Mouse (Mus musculus) myocyte (in vitro differentiated cells): ENCODE results near the gene Wdr64.

Source experiments
- CEBPB ChIP-seq: IDR thresholded peaks from 2 replicates; pipeline ENCODE4 v1.6.1; 2011; ENCODE audit warnings: mild to moderate bottlenecking, moderate library complexity; ENCODE audit not compliant: poor library complexity, insufficient read depth, severe bottlenecking
- E2F4 ChIP-seq: IDR thresholded peaks from one replicate; pipeline ENCODE4 v1.6.1; 2011; ENCODE audit warnings: mild to moderate bottlenecking, control low read depth, moderate library complexity; ENCODE audit not compliant: insufficient read depth
- MAX ChIP-seq: IDR thresholded peaks from one replicate; pipeline ENCODE4 v1.6.1; 2011; ENCODE audit warnings: low read depth, mild to moderate bottlenecking, control low read depth
- MYOD1 ChIP-seq, 3 experiments: IDR thresholded peaks; one replicate each; pipeline ENCODE4 v1.6.1; 2011; ENCODE audit warnings: control low read depth in 2 of 3, low read depth in 2 of 3, mild to moderate bottlenecking in 2 of 3, moderate library complexity in 1 of 3; ENCODE audit not compliant: insufficient read length in 2 of 3, control insufficient read depth in 1 of 3
- MYOG ChIP-seq, 3 experiments: IDR thresholded peaks; one replicate each; pipeline ENCODE4 v1.6.1; 2011; ENCODE audit warnings: control low read depth in 2 of 3, low read depth in 2 of 3, mild to moderate bottlenecking in 2 of 3; ENCODE audit not compliant: insufficient read length in 2 of 3, control insufficient read depth in 1 of 3, insufficient read depth in 1 of 3
- POLR2A ChIP-seq: IDR thresholded peaks from one replicate; pipeline ENCODE4 v1.6.1; 2011; ENCODE audit warnings: low read depth, mild to moderate bottlenecking, control low read depth, moderate library complexity; ENCODE audit not compliant: insufficient read length
- REST ChIP-seq: IDR thresholded peaks from one replicate; pipeline ENCODE4 v1.6.1; 2011; ENCODE audit warnings: mild to moderate bottlenecking, control low read depth, moderate library complexity; ENCODE audit not compliant: insufficient read depth, insufficient read length
- USF1 ChIP-seq: IDR thresholded peaks from one replicate; pipeline ENCODE4 v1.6.1; 2011; ENCODE audit warnings: low read depth, mild to moderate bottlenecking, control low read depth, moderate library complexity

DNA sequence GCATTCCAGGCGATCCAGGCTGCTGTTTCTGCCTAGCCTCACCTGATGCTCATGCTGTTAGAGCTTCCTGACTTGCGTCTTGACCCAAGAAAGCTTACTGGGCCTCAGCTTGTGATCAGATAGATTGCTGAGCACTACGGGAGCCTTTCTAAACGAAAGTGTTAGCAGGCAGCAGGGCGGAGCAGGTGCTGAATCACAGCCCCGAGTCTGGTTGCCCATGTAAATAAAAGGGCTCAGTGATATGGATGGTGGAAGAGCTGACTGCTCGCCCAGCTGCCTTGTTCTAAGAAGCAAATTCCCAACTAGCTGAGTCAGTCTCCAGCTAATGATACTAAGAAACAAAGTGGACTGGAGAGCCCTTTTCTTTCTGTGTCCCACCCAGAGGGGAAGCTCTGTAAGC, 27.4 kb downstream of the Wdr64 start:
- TF ChIP-seq MYOG (IDR thresholded peaks at IDR 0.05; ENCODE audit: control insufficient read depth in 1 of 3, insufficient read depth in 1 of 3, insufficient read length in 2 of 3, low read depth in 2 of 3) (no peak), CEBPB (no peak), POLR2A (no peak), USF1 (no peak), E2F4 (no peak), MAX (no peak), MYOD1 (IDR thresholded peaks at IDR 0.05; ENCODE audit: control insufficient read depth in 1 of 3, insufficient read length in 2 of 3, low read depth in 2 of 3) (no peak), REST (no peak)
